Mouse (Mus musculus): ENCODE measurements at regions not wholly inside any gene's neighbourhood (a gene's known extent, or its start where the extent isn't known, plus 50 kb on each side); places are given as distances from the start of the nearest gene placed in this dataset.

DNA sequence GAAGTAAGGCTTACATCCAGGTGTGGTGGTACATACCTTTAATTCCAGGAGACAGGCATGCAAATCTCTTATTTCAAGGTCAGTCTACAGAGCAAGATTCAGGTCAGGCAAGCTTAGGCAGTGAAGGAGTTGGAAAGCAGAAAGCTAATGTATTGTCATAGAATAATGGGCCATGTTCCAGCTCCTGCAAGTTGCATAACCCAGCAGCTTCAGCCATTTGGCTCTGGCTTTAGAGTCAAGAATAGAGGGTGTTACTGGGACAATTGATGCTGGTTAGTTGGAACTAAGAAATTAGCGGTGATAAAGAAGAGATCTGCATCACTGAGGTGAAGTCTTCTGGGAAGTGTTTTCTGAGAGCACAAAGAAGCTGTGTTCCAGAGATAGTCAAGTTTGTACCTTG is 565.3 kb upstream of the Jag1 start:
- TF ChIP-seq ZNF384 (IDR thresholded peaks at IDR 0.05; ENCODE audit: low read depth, low read length), result no peak
- TF ChIP-seq MAFK (IDR thresholded peaks at IDR 0.05; ENCODE audit: insufficient read depth, low read depth, low read length), result no peak
- no peak for TF ChIP-seq ZC3H11A (IDR thresholded peaks at IDR 0.05; ENCODE audit: borderline replicate concordance, low read depth, low read length)
- TF ChIP-seq CHD2 (IDR thresholded peaks at IDR 0.05; ENCODE audit: low read depth, low read length), result no peak
- TF ChIP-seq HCFC1 (IDR thresholded peaks at IDR 0.05; ENCODE audit: borderline replicate concordance, insufficient read depth, low read length), result no peak

Measured in ES-E14 (cell line).